Mouse (Mus musculus): ENCODE data around the gene Selenoo. TPM values are rescaled to one million over a fixed set of nuclear protein-coding genes. Genes with fewer than 3 reads are reported as not detected.

Selenoo gene
- polyA plus RNA-seq, 1 experiment, result 3.7 TPM

DNA sequence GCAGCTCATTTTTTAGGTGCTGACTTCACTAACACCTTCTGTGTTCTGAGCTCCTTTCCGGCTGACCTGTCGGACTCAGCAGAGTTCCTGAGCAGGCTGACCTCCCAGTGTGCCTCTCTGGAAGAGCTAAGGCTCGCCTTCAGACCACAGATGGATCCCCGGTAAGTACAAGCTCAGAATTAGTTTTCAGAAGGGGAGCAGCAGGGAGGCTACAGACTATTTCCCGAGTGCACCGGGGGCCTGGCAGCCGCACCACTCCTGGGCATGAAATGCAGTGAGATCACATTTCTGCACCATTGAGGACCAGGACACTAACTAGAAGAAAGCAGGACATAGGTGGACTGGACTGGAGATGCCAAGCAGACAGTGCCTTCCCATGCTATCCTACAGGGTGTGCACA, 9.7 kb downstream of the Selenoo start:
- H3K36me3 ChIP-seq (replicated peaks; ENCODE audit: low read length), result peaks cover 100% of the 10 kb centered on the region
- no peak for TF ChIP-seq FLI1 (IDR thresholded peaks at IDR 0.05; ENCODE audit: low read length)
- no peak for TF ChIP-seq GATA1 (IDR thresholded peaks at IDR 0.05; ENCODE audit: borderline replicate concordance, low read length)

DNA sequence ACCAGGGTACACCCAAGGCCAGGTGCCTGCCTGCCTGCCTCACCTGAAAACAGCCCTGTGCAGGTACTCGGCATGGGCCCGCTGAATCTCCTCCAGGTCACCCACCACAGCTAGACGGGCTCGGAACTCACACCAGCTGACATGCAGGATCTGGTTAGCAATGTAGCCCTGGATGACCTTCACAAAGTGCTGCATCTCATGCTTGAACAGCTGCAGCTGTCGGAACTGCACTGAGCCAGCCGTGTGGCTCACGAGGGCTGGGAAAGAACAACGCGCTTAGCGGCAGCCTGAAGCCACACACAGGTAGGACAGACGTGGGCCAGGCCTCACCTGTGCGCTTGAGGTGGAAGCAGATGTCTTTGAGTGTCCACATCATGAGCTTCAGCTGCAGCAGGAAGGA, 11.9 kb downstream of the Selenoo start:
- no peak for TF ChIP-seq GATA1 (IDR thresholded peaks at IDR 0.05; ENCODE audit: borderline replicate concordance, low read length)
- TF ChIP-seq FLI1 (IDR thresholded peaks at IDR 0.05; ENCODE audit: low read length), result no peak
- H3K4me3 ChIP-seq (replicated peaks), result no peak overlapping the region
- H3K9me3 ChIP-seq, result no peaks in the 10 kb centered on the region
- H3K36me3 ChIP-seq (replicated peaks; ENCODE audit: low read length), result peaks cover 100% of the 10 kb centered on the region
- peaks cover 6% of the 10 kb centered on the region for H3K4me1 ChIP-seq
- H3K27me3 ChIP-seq (replicated peaks), result no peaks in the 10 kb centered on the region

More for the DNA sequence above, 9.7 kb downstream of the Selenoo start:
- Histone ChIP-seq H3K4me3 (replicated peaks) (no peak overlapping the region), H3K27me3 (replicated peaks) (no peaks in the 10 kb centered on the region), H3K9me3 (no peaks in the 10 kb centered on the region), H3K4me1 (peaks cover 10% of the 10 kb centered on the region; the same call in 1 of the 2 replicates)

DNA sequence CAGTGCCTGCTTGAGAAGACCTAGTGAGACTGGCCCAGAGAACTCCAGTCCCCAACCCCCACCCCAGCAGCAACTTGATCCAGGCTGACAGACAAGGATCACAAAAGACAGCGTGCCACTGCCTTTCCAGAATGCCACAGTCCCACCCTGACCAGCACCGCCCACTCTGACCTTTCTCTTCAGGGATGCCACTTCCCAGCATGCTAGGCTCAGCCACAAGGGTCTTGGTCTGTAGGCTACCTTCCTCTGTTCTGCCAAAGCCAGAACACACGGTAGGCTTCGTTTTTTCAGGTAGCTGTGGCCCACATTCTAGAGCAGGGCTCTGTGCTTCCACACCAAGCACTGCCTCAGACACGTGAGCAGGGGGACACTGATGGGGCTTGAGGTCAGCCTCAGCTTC, 13.8 kb downstream of the Selenoo start:
- TF ChIP-seq FLI1 (IDR thresholded peaks at IDR 0.05; ENCODE audit: low read length) (no peak), GATA1 (IDR thresholded peaks at IDR 0.05; ENCODE audit: borderline replicate concordance, low read length) (no peak)
- H3K27me3 ChIP-seq (replicated peaks), result no peaks in the 10 kb centered on the region
- peaks cover 100% of the 10 kb centered on the region for H3K36me3 ChIP-seq (replicated peaks; ENCODE audit: low read length)
- no peaks in the 10 kb centered on the region for H3K9me3 ChIP-seq
- peaks cover 24% of the 10 kb centered on the region for H3K4me1 ChIP-seq
- H3K4me3 ChIP-seq (replicated peaks), result no peak overlapping the region

DNA sequence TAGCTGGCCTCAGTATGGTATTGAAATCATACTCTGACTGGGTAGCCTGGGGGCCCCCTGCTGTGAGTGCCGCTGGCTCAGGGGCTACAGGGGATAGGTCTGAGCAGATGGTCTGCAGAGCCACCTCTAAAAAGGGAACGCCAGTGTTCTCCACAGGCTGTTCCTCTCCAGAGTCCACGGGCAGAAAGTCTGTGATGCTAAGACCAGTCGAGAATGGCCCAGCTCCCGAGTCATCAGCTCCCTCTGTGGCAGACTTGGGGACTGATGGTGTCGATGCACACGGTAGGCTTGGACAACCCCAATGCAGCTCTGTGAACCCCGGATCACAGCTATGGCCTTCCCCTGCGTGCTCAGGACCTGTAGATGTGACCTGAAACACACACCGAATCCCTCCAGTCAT, 15.0 kb downstream of the Selenoo start:
- H3K9me3 ChIP-seq, result no peaks in the 10 kb centered on the region

DNA sequence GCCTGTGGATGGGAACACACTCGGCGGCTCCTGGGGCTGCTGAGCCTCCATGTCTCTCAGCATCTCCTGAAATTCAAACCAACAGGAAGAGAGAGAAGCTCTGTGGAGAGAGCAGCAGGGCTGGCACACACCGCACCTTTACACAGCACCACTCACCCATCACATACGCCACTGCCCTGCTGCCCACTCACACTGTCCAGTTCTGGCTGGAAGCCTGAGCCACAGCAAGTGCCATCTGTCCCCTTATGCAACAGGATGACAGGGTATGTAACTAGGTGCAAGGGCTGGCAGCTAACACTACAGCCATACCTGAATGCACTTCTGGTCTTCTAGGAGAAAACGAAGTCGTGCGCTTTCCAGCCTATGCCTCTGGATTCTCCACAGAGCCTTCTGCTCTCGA, 15.5 kb downstream of the Selenoo start:
- TF ChIP-seq GATA1 (IDR thresholded peaks at IDR 0.05; ENCODE audit: borderline replicate concordance, low read length) (no peak), FLI1 (IDR thresholded peaks at IDR 0.05; ENCODE audit: low read length) (no peak)
- Histone ChIP-seq H3K9me3 (no peaks in the 10 kb centered on the region), H3K4me1 (peaks cover 27% of the 10 kb centered on the region), H3K4me3 (replicated peaks) (no peak overlapping the region), H3K27me3 (replicated peaks) (no peaks in the 10 kb centered on the region), H3K36me3 (replicated peaks; ENCODE audit: low read length) (peaks cover 100% of the 10 kb centered on the region)

More for the DNA sequence above, 15.0 kb downstream of the Selenoo start:
- Histone ChIP-seq H3K4me1 (peaks cover 27% of the 10 kb centered on the region), H3K27me3 (replicated peaks) (no peaks in the 10 kb centered on the region), H3K36me3 (replicated peaks; ENCODE audit: low read length) (peaks cover 100% of the 10 kb centered on the region), H3K4me3 (replicated peaks) (no peak overlapping the region)
- TF ChIP-seq FLI1 (IDR thresholded peaks at IDR 0.05; ENCODE audit: low read length), result no peak
- TF ChIP-seq GATA1 (IDR thresholded peaks at IDR 0.05; ENCODE audit: borderline replicate concordance, low read length), result no peak

DNA sequence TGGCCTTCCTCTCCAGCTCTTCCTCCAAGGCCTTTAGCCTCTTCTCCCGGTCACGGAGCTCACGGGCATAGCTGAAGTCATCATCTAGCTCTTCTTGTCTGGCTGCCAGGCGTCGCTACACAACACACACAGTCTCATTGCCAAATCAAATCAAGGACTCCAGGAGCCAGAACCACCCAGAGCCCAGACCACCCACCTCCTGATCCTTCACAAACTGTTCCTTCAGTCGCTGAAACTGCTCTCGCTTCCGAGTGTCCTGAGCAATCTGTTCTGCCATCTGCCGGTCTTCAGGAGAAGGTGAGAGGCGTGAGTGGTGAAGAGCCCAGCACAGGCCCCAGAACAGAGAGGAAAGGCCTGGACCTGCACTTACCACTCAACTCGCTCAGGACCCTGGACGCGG, 17.2 kb downstream of the Selenoo start:
- TF ChIP-seq FLI1 (IDR thresholded peaks at IDR 0.05; ENCODE audit: low read length) (no peak), GATA1 (IDR thresholded peaks at IDR 0.05; ENCODE audit: borderline replicate concordance, low read length) (no peak)
- Histone ChIP-seq H3K4me1 (peaks cover 22% of the 10 kb centered on the region), H3K27me3 (replicated peaks) (no peaks in the 10 kb centered on the region), H3K9me3 (no peaks in the 10 kb centered on the region), H3K36me3 (replicated peaks; ENCODE audit: low read length) (peaks cover 100% of the 10 kb centered on the region), H3K4me3 (replicated peaks) (no peak overlapping the region)

DNA sequence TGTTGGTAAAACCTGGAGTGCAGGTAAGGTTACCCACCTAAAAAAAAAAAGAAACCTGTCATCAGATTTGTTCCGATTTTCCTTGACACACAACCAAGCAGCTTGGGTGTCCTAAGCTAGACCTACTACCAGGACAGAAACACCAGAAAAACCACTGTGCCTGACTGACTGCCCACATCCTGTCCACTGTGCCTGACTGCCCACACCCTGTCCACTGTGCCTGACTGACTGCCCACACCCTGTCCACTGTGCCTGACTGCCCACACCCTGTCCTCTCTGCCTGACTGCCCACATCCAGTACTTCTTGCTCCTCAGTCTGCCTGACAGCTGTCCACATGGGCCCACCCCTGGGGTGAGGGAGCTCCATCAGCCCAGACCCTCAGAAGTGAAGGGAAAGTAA, 18.1 kb downstream of the Selenoo start:
- Histone ChIP-seq H3K4me3 (replicated peaks) (peak overlapping the region; percentile 60), H3K9me3 (no peaks in the 10 kb centered on the region), H3K27me3 (replicated peaks) (no peaks in the 10 kb centered on the region), H3K36me3 (replicated peaks; ENCODE audit: low read length) (peaks cover 100% of the 10 kb centered on the region), H3K4me1 (peaks cover 21% of the 10 kb centered on the region)
- no peak for TF ChIP-seq FLI1 (IDR thresholded peaks at IDR 0.05; ENCODE audit: low read length)
- TF ChIP-seq GATA1 (IDR thresholded peaks at IDR 0.05; ENCODE audit: borderline replicate concordance, low read length), result no peak

DNA sequence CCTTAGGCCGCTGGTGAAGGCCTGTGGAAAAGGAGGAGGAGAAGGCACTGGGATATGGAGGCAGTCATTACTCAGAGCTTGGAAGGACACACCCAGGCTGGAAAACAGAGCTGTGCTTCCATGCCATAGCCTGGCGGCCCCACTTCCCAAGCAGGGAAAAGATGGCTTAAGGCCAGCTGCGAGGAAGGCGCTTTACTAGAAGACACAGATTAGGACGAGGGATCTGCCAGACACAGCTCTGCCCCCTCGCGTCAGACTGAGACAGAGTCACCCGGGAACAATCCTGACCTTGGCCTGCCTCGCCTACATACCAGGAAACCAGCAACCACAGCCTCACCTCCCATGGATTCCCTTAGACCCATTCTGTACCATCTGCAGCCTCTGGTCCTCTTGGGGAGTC, 21.3 kb downstream of the Selenoo start:
- TF ChIP-seq FLI1 (IDR thresholded peaks at IDR 0.05; ENCODE audit: low read length), result no peak
- no peak for TF ChIP-seq GATA1 (IDR thresholded peaks at IDR 0.05; ENCODE audit: borderline replicate concordance, low read length)
- H3K9me3 ChIP-seq, result no peaks in the 10 kb centered on the region
- peaks cover 21% of the 10 kb centered on the region for H3K4me1 ChIP-seq
- no peak overlapping the region for H3K4me3 ChIP-seq (replicated peaks)
- H3K27me3 ChIP-seq (replicated peaks), result no peaks in the 10 kb centered on the region
- H3K36me3 ChIP-seq (replicated peaks; ENCODE audit: low read length), result peaks cover 95% of the 10 kb centered on the region

DNA sequence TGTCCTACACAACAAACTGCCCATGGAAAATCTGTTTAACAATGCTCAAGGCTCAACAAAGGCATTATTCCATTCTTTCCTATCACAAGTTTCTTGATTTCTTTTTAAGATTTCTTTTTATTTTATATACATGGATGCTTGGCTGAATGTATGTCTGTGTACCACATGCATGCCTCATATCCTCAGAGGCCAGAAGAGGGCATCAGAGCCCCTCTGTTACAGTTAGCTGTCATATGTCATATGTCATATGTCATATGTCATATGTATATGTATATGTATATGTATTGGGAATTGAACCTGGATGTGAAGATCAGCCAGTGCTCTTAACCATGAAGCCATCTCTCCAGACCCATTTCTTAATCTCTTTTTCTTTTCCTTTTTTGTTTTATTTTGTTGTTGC, 29.1 kb downstream of the Selenoo start:
- Histone ChIP-seq H3K4me1 (peaks cover 36% of the 10 kb centered on the region), H3K9me3 (no peaks in the 10 kb centered on the region), H3K36me3 (replicated peaks; ENCODE audit: low read length) (peaks cover 70% of the 10 kb centered on the region), H3K27me3 (replicated peaks) (no peaks in the 10 kb centered on the region), H3K4me3 (replicated peaks) (no peak overlapping the region)
- TF ChIP-seq GATA1 (IDR thresholded peaks at IDR 0.05; ENCODE audit: borderline replicate concordance, low read length) (no peak), FLI1 (IDR thresholded peaks at IDR 0.05; ENCODE audit: low read length) (no peak)

DNA sequence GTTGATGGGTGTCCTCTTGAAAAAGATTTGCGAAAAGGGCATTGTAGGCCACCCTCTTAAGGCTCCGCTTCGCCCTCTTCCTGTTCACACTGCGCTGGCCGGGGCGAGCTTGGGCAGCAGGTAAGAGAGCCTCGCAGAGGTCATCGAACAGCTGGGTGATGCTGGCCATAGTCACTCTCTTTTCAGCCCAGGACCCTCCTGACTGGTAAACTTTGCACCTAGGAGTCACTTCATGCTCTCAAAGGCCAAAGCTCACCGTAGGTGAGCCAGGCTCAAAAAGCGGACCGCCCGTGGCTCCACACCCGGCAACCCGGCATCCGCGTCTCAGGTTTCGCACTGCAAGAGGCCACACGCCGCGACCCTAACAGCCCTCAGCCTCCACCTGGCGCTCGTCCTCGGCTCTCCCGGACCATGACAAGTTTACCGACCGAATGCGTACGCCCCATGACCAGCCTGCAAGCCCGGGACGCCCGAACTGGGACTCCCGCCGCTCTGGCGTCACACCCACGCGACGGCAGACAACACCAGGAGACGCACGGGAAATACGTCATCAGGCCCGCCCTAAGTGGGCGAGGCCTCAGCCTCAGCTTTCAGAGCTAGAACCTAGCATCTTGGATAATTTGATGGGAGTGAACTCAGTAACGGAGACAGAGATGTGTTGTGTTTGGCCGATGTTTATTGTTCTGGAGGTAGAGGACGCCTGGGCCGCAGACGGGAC, 33.9 kb downstream of the Selenoo start, which contains the start of gene Tubgcp6:
TSS of gene Tubgcp6 (minus strand) at position 464 of the 718 bp plus-strand sequence.
- Histone ChIP-seq H3K9me3 (no peaks in the 10 kb centered on the region), H3K4me1 (peaks cover 55% of the 10 kb centered on the region), H3K4me3 (replicated peaks) (peak within 1 kb of the TSS; percentile 97), H3K36me3 (replicated peaks; ENCODE audit: low read length) (peaks cover 55% of the 10 kb centered on the region), H3K27me3 (replicated peaks) (no peaks in the 10 kb centered on the region)
- TF ChIP-seq GATA1 (IDR thresholded peaks at IDR 0.05; ENCODE audit: borderline replicate concordance, low read length) (no peak), FLI1 (IDR thresholded peaks at IDR 0.05; ENCODE audit: low read length) (no peak)
